Mouse (Mus musculus) intestine, postnatal 0 days (tissue): ENCODE measurements around the gene Cdc26. TPM values are rescaled to one million over a fixed set of nuclear protein-coding genes. Genes with fewer than 3 reads are reported as not detected.
A peak's percentile ranks its signal among the peaks of the same experiment; 100 is the strongest.

ENCODE experiments used
- ATAC-seq: fragments of 200-750 bp; cut with Nextera tagmentation; 2 replicates; pipeline ENCODE4 v1.8.0; 2017; ENCODE audit warnings: mild to moderate bottlenecking, moderate TSS enrichment, moderate library complexity
- H3K27ac ChIP-seq: fragments of 300-500 bp; sonication (generic); 2 replicates; pipeline ENCODE4 v1.5.1; 2014; ENCODE audit warnings: mild to moderate bottlenecking, low read depth, low read length, moderate library complexity
- H3K27me3 ChIP-seq: fragments of 300-500 bp; sonication (generic); replicated peaks from 2 replicates; pipeline ENCODE4 v1.6.1; 2014; ENCODE audit warnings: low read length, mixed read lengths; ENCODE audit not compliant: control insufficient read depth, insufficient read depth
- H3K36me3 ChIP-seq: fragments of 300-500 bp; sonication (generic); 2 replicates; pipeline ENCODE4 v1.6.1; 2014; ENCODE audit warnings: mild to moderate bottlenecking, moderate library complexity; ENCODE audit not compliant: control insufficient read depth, insufficient read depth
- H3K4me1 ChIP-seq: fragments of 300-500 bp; sonication (generic); replicated peaks from 2 replicates; pipeline ENCODE4 v1.6.1; 2014; ENCODE audit warnings: antibody characterized with exemption, low read length, mixed read lengths; ENCODE audit not compliant: control insufficient read depth, insufficient read depth
- H3K4me2 ChIP-seq: fragments of 300-500 bp; sonication (generic); replicated peaks from 2 replicates; pipeline ENCODE4 v1.6.1; 2014; ENCODE audit warnings: low read depth, mild to moderate bottlenecking, moderate library complexity
- H3K4me3 ChIP-seq: fragments of 300-500 bp; sonication (generic); 2 replicates; pipeline ENCODE4 v1.5.1; 2014; ENCODE audit warnings: low read depth, low read length
- H3K9ac ChIP-seq: fragments of 300-500 bp; sonication (generic); 2 replicates; pipeline ENCODE4 v1.6.1; 2014; ENCODE audit warnings: mild to moderate bottlenecking, low read depth, low read length
- H3K9me3 ChIP-seq: fragments of 300-500 bp; sonication (generic); 2 replicates; pipeline ENCODE4 v1.6.1; 2016; ENCODE audit warnings: mixed run types; ENCODE audit not compliant: control insufficient read depth
- CTCF ChIP-seq: sonication (generic); IDR thresholded peaks from 2 replicates; pipeline ENCODE4 v1.5.1; 2016; ENCODE audit warnings: low read depth, mild to moderate bottlenecking, control low read depth, antibody characterized with exemption, moderate library complexity
- WGBS: fragments of 180-500 bp; shearing (Covaris S2); extraction: QIAGEN DNeasy Blood & Tissue Kit; methylation state at CpG from one replicate; pipeline ENCODE4 v1.1.7; 2014; 5-methylcytosine and 5-hydroxymethylcytosine counted together
- polyA plus RNA-seq: library from polyadenylated mRNA; unstranded; fragments of >200 nt; fragmentation: Nextera tagmentation; extraction: Ambion mirVana; gene quantifications from 2 replicates; pipeline ENCODE4 v1.2.1, GENCODE M21; 2015

Gene Cdc26
- polyA plus RNA-seq, 1 experiment from 2014 or later = 73.7 TPM

DNA sequence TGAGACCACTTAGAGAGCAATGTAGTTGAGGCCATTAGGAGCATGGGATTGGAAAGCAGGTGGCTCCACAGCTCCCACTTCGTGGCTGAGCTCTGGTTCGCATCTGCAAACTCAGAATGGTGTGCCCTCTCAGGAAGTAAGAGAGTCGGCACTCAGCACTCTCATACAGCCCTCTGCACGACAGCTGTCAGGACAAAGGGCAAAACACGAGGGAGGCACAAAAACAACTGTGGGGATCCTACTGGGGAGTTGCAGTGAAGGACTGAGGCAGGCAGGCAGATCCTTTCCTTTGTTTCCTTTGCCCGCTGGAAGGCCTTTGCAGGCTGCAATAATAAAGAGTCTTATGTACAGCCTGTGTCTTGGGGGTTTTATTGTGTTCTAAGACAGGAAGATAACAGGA lies 15.0 kb downstream of the Cdc26 start:
- Histone ChIP-seq H3K4me2 (no peak overlapping the region), H3K4me1 (no peaks in the 10 kb centered on the region; the same call in 1 of the 2 replicates), H3K4me3 (no peak overlapping the region), H3K9me3 (no peaks in the 10 kb centered on the region), H3K27ac (no peak overlapping the region), H3K36me3 (peaks cover 33% of the 10 kb centered on the region), H3K27me3 (no peaks in the 10 kb centered on the region), H3K9ac (no peak overlapping the region)
- TF ChIP-seq CTCF = no peak
- peak; percentile 45 for ATAC-seq
- WGBS = 45% methylated on average over 6 of the region's 6 CpGs

DNA sequence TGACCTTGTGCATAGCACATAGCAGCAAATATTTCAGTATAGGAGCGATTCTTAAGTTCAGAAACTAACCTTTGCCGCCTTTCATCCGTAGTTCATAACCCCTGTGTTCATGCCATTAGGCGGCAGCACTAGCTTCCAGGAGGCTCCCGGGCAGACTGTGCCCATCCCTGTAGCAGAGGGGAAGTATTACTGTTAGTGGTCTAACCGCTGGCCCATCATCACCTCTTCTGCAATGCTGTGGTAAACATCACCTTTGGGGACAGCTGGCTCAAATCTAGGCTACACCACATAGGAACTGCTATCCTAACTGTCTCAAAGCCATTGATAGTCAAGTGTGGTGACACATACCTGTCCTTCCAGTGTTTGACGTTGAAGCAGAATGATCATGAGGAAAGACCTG lies 16.6 kb downstream of the Cdc26 start:
- Histone ChIP-seq H3K4me2 (no peak overlapping the region), H3K9ac (no peak overlapping the region), H3K27me3 (no peaks in the 10 kb centered on the region), H3K36me3 (peaks cover 44% of the 10 kb centered on the region), H3K4me1 (no peaks in the 10 kb centered on the region; the same call in 1 of the 2 replicates), H3K9me3 (no peaks in the 10 kb centered on the region), H3K4me3 (no peak overlapping the region), H3K27ac (no peak overlapping the region; the same call in 1 of the 2 replicates)
- WGBS = 84% methylated on average over 7 of the region's 7 CpGs
- peak; percentile 28; the same call in 1 of the 2 replicates for TF ChIP-seq CTCF
- no peak for ATAC-seq

DNA sequence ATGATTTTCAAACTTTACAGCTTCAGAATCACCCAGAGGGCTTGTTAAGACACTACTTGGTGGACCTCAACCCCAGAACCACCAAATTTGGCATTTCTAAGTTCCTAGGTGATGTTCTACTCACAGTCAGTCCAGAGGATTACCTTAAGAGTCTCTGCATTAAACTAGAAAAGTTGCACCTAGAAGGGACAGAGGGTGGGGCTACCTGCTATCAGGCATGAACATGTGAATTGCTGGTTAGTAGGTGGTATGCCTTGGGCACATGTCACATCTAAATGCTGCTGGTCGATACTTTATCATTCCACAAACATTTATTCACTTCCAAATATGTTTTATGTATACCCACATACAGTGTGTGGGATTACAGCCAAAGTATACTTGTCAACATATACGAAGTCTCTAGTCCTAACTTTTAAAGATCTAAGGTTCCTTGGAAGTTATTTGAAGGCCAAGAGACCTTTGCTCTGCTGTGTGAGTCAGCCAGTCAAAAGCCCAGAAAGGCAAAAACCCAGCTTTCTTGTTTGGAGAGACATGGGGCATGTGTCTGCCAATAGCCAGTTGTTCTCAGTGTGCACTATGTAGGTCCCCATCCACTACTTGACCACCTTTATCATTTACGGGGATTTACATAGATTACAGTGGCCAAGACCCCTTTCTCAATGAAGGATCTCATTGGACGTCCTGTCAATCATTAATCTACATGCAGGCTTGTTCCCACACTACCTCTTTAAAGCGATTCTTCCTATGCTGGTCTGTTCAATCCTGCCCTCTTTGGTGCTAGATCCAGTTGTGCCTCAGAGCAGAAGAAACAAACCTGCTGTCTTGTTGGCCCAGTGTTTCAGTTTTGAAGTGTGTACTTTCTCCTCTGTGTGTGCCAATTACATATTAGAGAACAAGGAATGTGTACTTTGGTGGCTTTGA lies 18.6 kb downstream of the Cdc26 start:
- H3K9ac ChIP-seq = no peak overlapping the region
- H3K27ac ChIP-seq = peak overlapping the region; percentile 54
- no peak overlapping the region for H3K4me3 ChIP-seq
- no peaks in the 10 kb centered on the region for H3K27me3 ChIP-seq
- peaks cover 40% of the 10 kb centered on the region for H3K36me3 ChIP-seq
- H3K9me3 ChIP-seq = no peaks in the 10 kb centered on the region
- WGBS = 37% methylated on average over 5 of the region's 5 CpGs
- peak; percentile 48; the same call in 1 of the 2 replicates for ATAC-seq
- TF ChIP-seq CTCF = no peak
- H3K4me1 ChIP-seq = no peaks in the 10 kb centered on the region; the same call in 1 of the 2 replicates
- H3K4me2 ChIP-seq = no peak overlapping the region

DNA sequence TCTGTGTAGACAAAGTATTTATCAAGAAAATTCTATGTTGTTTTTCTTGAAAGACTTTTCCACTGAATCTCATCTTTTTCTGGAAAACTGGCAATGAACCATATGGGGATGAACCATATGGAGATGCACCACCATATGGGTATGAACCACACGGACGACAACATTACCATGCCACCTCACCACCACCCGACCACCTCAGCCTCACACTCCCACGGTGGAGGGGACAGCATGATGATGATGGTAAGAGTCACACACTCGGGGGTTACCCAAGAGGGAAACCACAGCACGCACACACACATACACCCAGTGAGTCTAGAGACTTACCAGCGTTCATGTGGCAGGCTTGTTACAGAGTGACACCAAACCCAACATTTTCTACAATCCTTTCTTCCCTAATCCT lies 23.0 kb downstream of the Cdc26 start:
- peaks cover 22% of the 10 kb centered on the region for H3K36me3 ChIP-seq
- ATAC-seq = no peak

DNA sequence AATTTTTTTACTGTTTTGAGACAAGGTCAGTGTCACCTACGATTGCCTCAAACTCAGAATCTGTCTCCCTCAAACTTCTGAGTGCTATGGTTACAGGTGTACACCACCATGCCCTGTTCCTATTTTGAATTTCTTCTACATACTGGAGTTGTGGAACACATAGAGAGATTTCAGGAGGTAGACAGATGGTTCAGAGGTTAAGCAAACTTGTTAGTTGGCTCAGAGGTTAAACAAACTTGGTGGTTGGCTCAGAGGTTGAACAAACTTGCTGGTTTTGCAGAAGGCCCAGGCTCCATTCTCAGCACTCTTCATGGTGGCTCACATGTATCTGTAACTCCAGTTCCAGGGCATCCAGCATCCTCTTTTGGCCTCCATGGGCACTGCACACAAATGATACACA lies 24.3 kb downstream of the Cdc26 start:
- Histone ChIP-seq H3K4me1 (peaks cover 3% of the 10 kb centered on the region; the same call in 1 of the 2 replicates), H3K4me3 (no peak overlapping the region), H3K9me3 (no peaks in the 10 kb centered on the region), H3K4me2 (no peak overlapping the region), H3K9ac (no peak overlapping the region), H3K27ac (peak overlapping the region; percentile 63; the same call in 1 of the 2 replicates), H3K36me3 (peaks cover 22% of the 10 kb centered on the region), H3K27me3 (no peaks in the 10 kb centered on the region)
- TF ChIP-seq CTCF = no peak
- 57% methylated on average over 1 of the region's 1 CpGs for WGBS
- ATAC-seq = no peak

More for the DNA sequence above, 23.0 kb downstream of the Cdc26 start:
- Histone ChIP-seq H3K4me2 (no peak overlapping the region), H3K4me3 (no peak overlapping the region), H3K4me1 (peaks cover 3% of the 10 kb centered on the region), H3K27me3 (no peaks in the 10 kb centered on the region), H3K27ac (no peak overlapping the region), H3K9me3 (no peaks in the 10 kb centered on the region), H3K9ac (no peak overlapping the region)
- no peak for TF ChIP-seq CTCF
- 91% methylated on average over 7 of the region's 7 CpGs for WGBS

DNA sequence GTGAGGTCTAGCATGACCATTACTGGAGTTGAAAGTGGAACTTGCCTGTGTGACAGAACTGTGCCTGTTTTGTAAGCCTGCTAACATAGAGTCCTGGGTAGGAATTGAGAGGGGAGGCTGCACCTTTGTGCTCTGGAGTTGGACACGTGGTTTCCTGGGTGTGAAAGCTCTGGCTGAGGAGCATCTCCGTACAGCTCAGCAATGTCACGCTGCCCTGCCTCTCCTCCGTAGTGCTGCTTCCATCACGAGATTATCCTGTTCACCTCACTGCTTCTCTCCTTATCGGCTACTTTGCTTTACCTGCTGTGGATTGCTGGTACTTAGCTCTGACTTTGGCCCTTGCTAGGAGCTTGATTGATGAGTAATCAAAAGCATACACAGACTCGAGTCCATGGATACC lies 24.7 kb downstream of the Cdc26 start:
- Histone ChIP-seq H3K27me3 (no peaks in the 10 kb centered on the region), H3K4me2 (0 out of 2 replicates have a peak overlapping the region, but pooled peaks have one; percentile 14), H3K36me3 (peaks cover 22% of the 10 kb centered on the region), H3K9ac (no peak overlapping the region), H3K9me3 (no peaks in the 10 kb centered on the region), H3K4me1 (peaks cover 3% of the 10 kb centered on the region; the same call in 1 of the 2 replicates), H3K4me3 (no peak overlapping the region), H3K27ac (peak overlapping the region; percentile 63; the same call in 1 of the 2 replicates)
- WGBS = 46% methylated on average over 7 of the region's 7 CpGs
- no peak for TF ChIP-seq CTCF
- peak; percentile 74 for ATAC-seq
